Mouse (Mus musculus): ENCODE data around the gene Brwd3. TPM values are rescaled to one million over a fixed set of nuclear protein-coding genes. Genes with fewer than 3 reads are reported as not detected.

Gene Brwd3
- polyA plus RNA-seq (2017; shearing (Covaris generic)) = 3.4 TPM

GRCm38 (mm10) chrX:108834090-108834774 lies at the start of gene Brwd3:
TSS of gene Brwd3 (minus strand) at chrX:108834372.

Other genes with a start within 250 kb of the Brwd3 start
- not detected for gene Gm379, start 169.5 kb downstream of the Brwd3 start, polyA plus RNA-seq (2017; shearing (Covaris generic))
- gene Hmgn5, start 179.0 kb upstream of the Brwd3 start, polyA plus RNA-seq (2017; shearing (Covaris generic)) = 10.1 TPM